Mouse (Mus musculus) T-cell, adult 66 days (primary cell): ENCODE measurements around the gene Pqlc2. TPM values are rescaled to one million over a fixed set of nuclear protein-coding genes. Genes with fewer than 3 reads are reported as not detected.

Source experiments
- total RNA-seq, 2 experiments: library from RNA; stranded (reverse); gene quantifications; 3 replicates in 1 of 2; 4 replicates in 1 of 2; pipeline ENCODE4 v1.2.4; 2023

Pqlc2 gene
- total RNA-seq = 1 to 10 TPM; 5.9 to 6.7 TPM

DNA sequence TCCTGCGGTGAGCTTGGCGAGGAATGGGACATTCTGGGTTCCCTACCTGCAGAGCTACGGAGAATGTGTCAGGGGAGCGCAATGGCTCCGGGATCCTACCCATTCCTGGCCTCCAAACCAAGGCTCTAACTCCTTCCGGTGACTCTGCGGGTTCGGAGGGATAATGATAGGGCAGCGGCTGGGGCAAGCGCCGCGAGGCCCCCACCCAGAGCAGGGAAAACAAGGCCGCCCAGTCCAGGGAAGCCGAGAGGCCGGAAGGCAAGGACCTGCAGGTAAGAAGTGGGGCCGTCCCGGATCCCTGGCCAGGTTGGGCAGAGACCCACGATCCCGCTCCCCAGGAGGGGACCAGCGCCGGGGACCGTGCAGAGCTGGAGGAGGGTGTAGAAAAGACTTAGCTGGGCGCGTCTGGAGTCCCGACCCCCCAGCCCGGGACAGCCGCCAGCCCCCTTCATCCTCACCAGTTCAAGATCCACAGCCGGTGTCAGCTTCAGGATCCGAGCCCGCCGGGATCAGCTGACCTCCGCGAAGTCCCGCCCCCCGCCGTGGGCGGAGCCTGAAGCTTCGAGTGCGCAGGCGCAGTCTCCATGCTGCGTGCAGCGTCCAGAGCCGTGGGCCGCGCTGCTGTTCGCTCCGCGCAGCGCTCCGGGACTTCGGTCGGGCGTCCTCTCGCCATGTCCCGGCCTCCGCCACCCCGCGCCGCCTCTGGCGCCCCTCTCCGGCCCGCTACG lies at the start of gene Pqlc2, which contains the start of gene Akr7a5:
Gene Pqlc2 (minus strand): TSS at position 538 of the 728 bp plus-strand sequence.
Gene Akr7a5 (plus strand): TSS at position 574 of the 728 bp plus-strand sequence.

DNA sequence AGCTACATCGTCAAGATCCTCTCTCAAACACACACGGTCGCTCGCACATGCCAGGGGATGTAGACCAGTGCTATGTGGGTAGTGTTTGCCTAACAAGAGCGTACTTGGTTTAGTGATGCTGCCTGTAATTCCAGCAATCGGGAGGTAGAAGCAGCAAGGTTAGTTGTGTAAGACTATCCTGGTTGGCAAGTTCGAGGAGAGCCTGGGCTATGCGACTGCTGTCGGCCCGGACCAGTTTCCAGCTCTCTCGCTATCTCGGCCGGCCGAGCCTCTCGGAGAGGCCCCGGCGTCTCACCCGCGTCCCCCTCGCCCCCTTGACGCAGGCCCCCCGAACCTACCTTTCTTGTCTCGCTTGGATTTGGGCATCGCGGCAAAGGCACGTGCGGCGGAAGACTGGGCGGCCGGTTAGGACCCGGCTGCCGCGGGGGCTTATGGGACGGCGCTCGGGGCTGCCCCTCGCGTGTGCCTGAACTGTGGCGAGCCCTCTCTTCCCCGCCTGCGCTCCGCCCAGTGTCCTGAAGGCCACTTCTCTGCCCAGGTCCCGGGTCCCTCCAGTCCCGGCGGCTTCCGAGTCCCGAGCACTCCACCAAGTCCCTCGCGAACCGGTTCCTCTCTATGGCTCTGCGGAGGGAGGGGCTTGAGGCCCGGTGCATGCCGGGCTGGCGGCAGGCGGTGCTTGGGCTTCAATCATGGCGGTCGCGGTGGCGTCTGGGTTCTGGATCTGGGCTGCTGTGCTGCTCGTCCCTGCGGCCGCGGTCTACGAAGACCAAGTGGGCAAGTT lies 41.6 kb upstream of the Pqlc2 start, which contains the start of the genes Mrto4, Emc1 and Ubr4:
Gene Mrto4 (minus strand): TSS at position 646 of the 781 bp plus-strand sequence.
Gene Emc1 (plus strand): TSS at position 657 of the 781 bp plus-strand sequence.
Gene Ubr4 (plus strand): TSS at position 679 of the 781 bp plus-strand sequence.

Other genes starting within 250 kb of the Pqlc2 start
- gene Htr6, start 235.1 kb downstream of the Pqlc2 start, total RNA-seq = not detected
- gene Nbl1, start 217.7 kb downstream of the Pqlc2 start, total RNA-seq = under 1 TPM; 0.62 to 0.70 TPM
- 100 to 1,000 TPM; 103 to 114 TPM for gene Minos1, start 179.6 kb downstream of the Pqlc2 start, total RNA-seq
- 100 to 1,000 TPM; 402 to 430 TPM for gene Capzb, start 117.8 kb downstream of the Pqlc2 start, total RNA-seq
- gene Akr7a5, start within 50 bp of the Pqlc2 start, total RNA-seq = 10 to 100 TPM; 11.7 to 12.8 TPM
- 100 to 1,000 TPM; 108 to 111 TPM for gene Mrto4, start 41.9 kb upstream of the Pqlc2 start, total RNA-seq
- 10 to 100 TPM; 36.0 to 47.7 TPM for gene Emc1, start 41.9 kb upstream of the Pqlc2 start, total RNA-seq
- 100 to 1,000 TPM; 232 to 254 TPM for gene Ubr4, start 41.9 kb upstream of the Pqlc2 start, total RNA-seq
- gene Iffo2, start 219.8 kb upstream of the Pqlc2 start, total RNA-seq = 10 to 100 TPM; 17.6 to 18.3 TPM